Mouse (Mus musculus) C2C12 (cell line): ENCODE measurements around the gene Zcwpw1. TPM values are rescaled to one million over a fixed set of nuclear protein-coding genes. Genes with fewer than 3 reads are reported as not detected.
"Not testable (repeated sequence)": the region's sequence is repeated elsewhere in the genome, so short reads cannot be mapped to it uniquely, and the experiment has no call there.

Experiments used
- H3K27me3 ChIP-seq: one replicate; pipeline ENCODE4 v1.6.1; 2011; ENCODE audit not compliant: control insufficient read depth, insufficient read depth, insufficient read length
- H3K36me3 ChIP-seq: one replicate; pipeline ENCODE4 v1.6.1; 2011; ENCODE audit not compliant: control insufficient read depth, insufficient read depth
- H3K4me3 ChIP-seq: one replicate; pipeline ENCODE4 v1.5.1; 2011; ENCODE audit warnings: mild to moderate bottlenecking, control low read depth; ENCODE audit not compliant: poor library complexity, insufficient read depth, severe bottlenecking
- H3K79me2 ChIP-seq: one replicate; pipeline ENCODE4 v1.6.1; 2011; ENCODE audit not compliant: control insufficient read depth, insufficient read depth
- H3K79me3 ChIP-seq: one replicate; pipeline ENCODE4 v1.6.1; 2011; ENCODE audit warnings: low read depth, control low read depth
- H3ac ChIP-seq: one replicate; pipeline ENCODE3; 2011; ENCODE audit warnings: low read depth; ENCODE audit not compliant: control insufficient read depth, insufficient read length
- CEBPB ChIP-seq: IDR thresholded peaks from one replicate; pipeline ENCODE4 v1.6.1; 2011; ENCODE audit warnings: low read depth, mild to moderate bottlenecking, control low read depth, moderate library complexity
- CTCF ChIP-seq: IDR thresholded peaks from one replicate; pipeline ENCODE4 v1.5.1; 2011; ENCODE audit not compliant: control insufficient read depth, insufficient read depth, insufficient read length
- FOSL1 ChIP-seq: IDR thresholded peaks from one replicate; pipeline ENCODE4 v1.8.0; 2011; ENCODE audit warnings: mild to moderate bottlenecking, low read length; ENCODE audit not compliant: poor library complexity, insufficient read depth, severe bottlenecking
- MAX ChIP-seq: IDR thresholded peaks from one replicate; pipeline ENCODE4 v1.6.1; 2011; ENCODE audit warnings: mild to moderate bottlenecking, control low read depth
- MYOD1 ChIP-seq: IDR thresholded peaks from one replicate; pipeline ENCODE4 v1.6.1; 2011; ENCODE audit warnings: low read depth; ENCODE audit not compliant: control insufficient read depth, insufficient read length
- MYOG ChIP-seq: IDR thresholded peaks from one replicate; pipeline ENCODE4 v1.6.1; 2011; ENCODE audit not compliant: control insufficient read depth, insufficient read length; ENCODE audit errors: extremely low read depth
- USF1 ChIP-seq: IDR thresholded peaks from one replicate; pipeline ENCODE4 v1.6.1; 2011; ENCODE audit warnings: low read depth, mild to moderate bottlenecking, control low read depth, moderate library complexity
- polyA plus RNA-seq: library from polyadenylated mRNA; unstranded; fragments of >200 nt; fragmentation: generic; extraction: Trizol; gene quantifications from one replicate; pipeline ENCODE4 v1.2.1, GENCODE M21; 2012; ENCODE audit warnings: missing spikeins

Gene Zcwpw1
- polyA plus RNA-seq, 1 experiment, result 0.73 TPM

DNA sequence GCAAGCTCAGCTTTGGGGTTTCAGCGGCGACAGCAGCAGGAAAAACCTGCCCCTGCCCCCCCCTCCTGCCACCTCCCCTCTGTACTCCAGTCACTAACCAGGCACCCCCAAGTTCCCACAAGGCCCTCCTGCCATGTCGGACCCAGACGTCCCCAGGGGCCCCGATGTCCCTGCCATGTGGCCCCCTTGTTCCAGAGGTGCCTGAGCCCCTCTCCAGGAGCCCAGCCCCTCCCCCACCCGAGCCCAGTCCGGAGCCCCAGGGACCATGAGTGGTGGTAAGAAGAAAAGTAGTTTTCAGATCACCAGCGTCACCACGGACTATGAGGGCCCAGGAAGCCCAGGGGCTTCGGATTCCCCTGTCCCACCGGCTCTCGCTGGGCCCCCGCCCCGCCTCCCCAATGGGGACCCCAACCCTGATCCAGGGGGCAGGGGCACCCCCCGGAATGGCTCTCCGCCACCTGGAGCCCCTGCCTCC, 40.7 kb upstream of the Zcwpw1 start:
- Histone ChIP-seq H3K79me3 (peaks cover 16% of the 10 kb centered on the region), H3K79me2 (peaks cover 37% of the 10 kb centered on the region), H3K36me3 (peaks cover 9% of the 10 kb centered on the region), H3K4me3 (peak overlapping the region; percentile 67), H3ac (peak overlapping the region; percentile 61), H3K27me3 (no peaks in the 10 kb centered on the region)
- TF ChIP-seq MAX (no peak), MYOG (no peak), CTCF (no peak), MYOD1 (no peak)

DNA sequence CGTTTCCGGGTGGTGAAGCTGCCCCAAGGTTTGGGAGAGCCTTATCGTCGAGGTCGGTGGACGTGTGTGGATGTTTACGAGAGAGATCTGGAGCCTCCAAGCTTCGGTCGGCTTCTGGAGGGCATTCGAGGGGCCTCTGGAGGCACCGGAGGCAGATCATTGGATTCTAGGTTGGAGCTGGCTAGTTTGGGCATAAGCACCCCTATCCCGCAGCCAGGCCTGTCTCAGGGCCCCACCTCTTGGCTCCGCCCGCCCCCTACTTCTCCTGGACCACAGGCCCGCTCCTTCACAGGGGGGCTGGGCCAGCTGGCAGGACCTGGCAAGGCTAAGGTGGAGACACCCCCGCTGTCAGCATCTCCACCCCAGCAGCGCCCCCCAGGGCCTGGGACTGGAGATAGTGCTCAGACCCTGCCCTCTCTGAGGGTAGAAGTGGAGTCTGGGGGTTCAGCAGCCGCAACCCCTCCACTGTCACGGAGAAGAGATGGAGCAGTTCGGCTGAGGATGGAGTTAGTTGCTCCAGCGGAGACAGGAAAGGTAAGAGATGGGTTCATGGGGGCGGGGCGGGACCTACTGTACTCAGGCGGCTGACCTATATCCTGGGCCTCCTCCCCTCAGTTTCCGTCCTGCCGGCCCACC, 40.2 kb upstream of the Zcwpw1 start:
- Histone ChIP-seq H3K36me3 (peaks cover 14% of the 10 kb centered on the region), H3K27me3 (no peaks in the 10 kb centered on the region), H3K79me3 (peaks cover 16% of the 10 kb centered on the region), H3ac (peak overlapping the region; percentile 61), H3K4me3 (peak overlapping the region; percentile 67), H3K79me2 (peaks cover 37% of the 10 kb centered on the region)
- TF ChIP-seq MYOG (no peak), CEBPB (no peak), USF1 (no peak)

DNA sequence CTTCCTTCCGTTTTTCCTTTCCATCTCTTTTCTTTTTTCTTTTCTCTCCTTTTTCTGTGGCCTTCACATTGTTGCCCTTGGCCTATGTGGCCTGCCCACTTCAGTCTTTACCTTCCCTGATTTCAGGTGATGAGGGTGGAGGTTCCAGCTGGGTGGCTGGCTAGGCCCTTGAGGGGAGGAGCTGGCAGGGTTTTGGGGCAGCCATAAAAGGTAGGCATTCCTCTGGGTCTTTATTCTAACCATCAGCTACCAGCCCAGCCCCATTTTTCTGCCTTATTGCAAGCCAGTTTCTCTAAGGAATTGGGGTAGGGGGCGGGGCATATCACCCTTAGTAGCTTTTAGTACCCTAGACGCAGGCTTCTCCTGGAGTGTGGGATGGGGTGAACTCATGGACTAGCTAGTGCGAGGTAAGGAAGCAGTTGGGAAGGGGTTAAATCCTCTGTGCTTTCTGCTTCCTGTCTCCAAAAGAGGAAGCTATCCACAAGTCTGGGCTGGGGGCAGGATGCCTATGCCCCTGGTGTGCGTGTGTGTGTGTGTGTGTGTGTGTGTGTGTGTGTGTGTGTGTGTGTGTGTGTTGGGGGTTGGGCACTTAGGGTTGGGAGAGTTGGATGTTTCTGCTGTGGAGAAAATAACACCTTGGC, 39.3 kb upstream of the Zcwpw1 start:
- Histone ChIP-seq H3K4me3 (no peak overlapping the region), H3K36me3 (peaks cover 19% of the 10 kb centered on the region), H3K27me3 (no peaks in the 10 kb centered on the region), H3K79me2 (peaks cover 37% of the 10 kb centered on the region), H3ac (no peak overlapping the region), H3K79me3 (peaks cover 16% of the 10 kb centered on the region)
- TF ChIP-seq MYOD1 (no peak), USF1 (no peak), MYOG (no peak), MAX (no peak), CTCF (no peak), CEBPB (no peak), FOSL1 (no peak)

DNA sequence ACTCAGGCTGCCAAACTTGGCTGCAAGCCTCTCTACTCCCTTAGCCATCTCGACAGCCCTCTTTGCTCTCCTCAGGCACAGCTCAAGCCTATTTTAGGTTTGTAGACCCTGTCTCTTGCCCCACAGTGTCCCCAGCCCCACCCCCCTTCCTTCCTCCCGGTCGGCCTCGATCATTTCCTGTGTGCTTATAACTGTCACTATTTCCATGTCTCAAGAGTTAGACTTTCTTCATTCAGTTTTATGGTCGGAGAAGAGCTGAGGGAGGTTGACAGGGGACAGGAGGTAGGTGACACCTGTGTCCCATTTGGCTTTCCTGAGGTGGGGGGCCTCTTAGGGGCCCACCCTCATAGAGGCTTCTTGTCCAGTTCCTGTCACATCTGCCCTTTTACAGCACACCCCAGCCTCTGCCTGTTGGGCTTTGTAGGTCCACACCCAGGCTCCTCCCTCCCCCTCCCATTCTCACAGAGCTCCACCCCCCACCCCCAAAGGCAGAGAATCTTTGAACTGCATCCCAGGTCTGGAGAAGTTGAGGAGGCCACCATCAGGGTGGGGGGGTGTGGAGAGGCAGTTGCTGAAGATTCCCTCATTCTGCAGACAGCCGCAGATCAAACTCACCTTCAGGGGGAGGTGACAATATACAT, 38.3 kb upstream of the Zcwpw1 start:
- H3K4me3 ChIP-seq, result no peak overlapping the region

DNA sequence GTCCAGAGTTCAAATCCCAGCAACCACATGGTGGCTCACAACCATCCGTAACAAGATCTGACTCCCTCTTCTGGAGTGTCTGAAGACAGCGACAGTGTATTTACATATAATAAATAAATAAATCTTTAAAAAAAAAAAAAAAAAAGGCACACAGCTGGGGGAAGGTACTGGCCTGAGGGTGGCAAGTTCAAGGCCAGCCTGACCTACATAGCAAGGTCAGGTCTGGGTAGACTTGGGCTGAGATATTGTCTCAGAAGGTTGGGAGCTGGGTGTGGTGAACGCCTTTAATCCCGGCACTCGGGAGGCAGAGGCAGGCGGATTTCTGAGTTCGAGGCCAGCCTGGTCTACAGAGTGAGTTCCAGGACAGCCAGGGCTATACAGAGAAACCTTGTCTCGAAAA, 37.4 kb upstream of the Zcwpw1 start:
- peaks cover 19% of the 10 kb centered on the region for H3K36me3 ChIP-seq
- H3ac ChIP-seq, H3K27me3 ChIP-seq: not testable (repeated sequence)

More for the DNA sequence above, 38.3 kb upstream of the Zcwpw1 start:
- no peaks in the 10 kb centered on the region for H3K27me3 ChIP-seq
- H3K79me3 ChIP-seq, result peaks cover 16% of the 10 kb centered on the region
- no peak overlapping the region for H3ac ChIP-seq
- TF ChIP-seq MAX, result no peak
- TF ChIP-seq FOSL1, result no peak
- no peak for TF ChIP-seq CEBPB
- no peak for TF ChIP-seq MYOD1
- no peak for TF ChIP-seq USF1
- peaks cover 19% of the 10 kb centered on the region for H3K36me3 ChIP-seq
- H3K79me2 ChIP-seq, result peaks cover 37% of the 10 kb centered on the region

DNA sequence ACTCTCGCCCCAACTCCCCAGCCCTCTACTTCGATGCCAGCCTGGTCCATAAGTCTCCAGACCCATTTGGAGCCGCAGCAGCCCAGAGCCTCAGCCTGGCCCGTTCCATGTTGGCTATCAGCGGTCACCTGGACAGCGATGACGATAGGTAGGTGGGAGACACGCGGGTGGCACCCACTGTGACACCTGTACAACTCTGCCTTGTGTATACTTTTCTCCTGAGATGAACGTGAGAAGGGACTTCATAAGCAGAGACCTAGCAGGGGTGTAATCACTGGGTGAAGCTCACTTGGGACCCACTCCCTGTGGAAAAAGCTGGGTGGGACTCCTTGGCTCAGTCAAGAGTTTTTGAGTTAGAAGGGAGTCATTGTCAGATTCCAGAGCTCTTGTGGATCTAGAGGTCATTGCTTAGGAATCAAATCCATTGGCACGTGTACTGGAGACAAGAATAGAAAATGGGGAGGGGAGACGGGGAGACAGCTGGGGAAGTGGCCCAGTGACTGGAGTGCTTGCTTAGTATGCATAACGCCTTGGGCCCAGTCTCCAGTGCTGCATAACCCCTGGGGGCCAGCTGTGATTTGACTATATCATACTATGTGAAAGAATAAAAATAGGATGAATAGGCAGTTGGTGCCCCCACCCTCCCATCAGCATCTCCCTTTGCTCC, 36.2 kb upstream of the Zcwpw1 start:
- Histone ChIP-seq H3K4me3 (no peak overlapping the region), H3K36me3 (peaks cover 19% of the 10 kb centered on the region), H3K79me2 (peaks cover 33% of the 10 kb centered on the region), H3K79me3 (peaks cover 16% of the 10 kb centered on the region), H3ac (no peak overlapping the region), H3K27me3 (no peaks in the 10 kb centered on the region)
- TF ChIP-seq CTCF, result no peak
- TF ChIP-seq FOSL1, result no peak

More for the DNA sequence above, 37.4 kb upstream of the Zcwpw1 start:
- Histone ChIP-seq H3K79me2 (peaks cover 37% of the 10 kb centered on the region), H3K79me3 (peaks cover 16% of the 10 kb centered on the region)
- H3K4me3 ChIP-seq, result not testable (repeated sequence)
